Comparison of ENCODE assay signal across 8 mouse cellular contexts in the genomic region with DNA sequence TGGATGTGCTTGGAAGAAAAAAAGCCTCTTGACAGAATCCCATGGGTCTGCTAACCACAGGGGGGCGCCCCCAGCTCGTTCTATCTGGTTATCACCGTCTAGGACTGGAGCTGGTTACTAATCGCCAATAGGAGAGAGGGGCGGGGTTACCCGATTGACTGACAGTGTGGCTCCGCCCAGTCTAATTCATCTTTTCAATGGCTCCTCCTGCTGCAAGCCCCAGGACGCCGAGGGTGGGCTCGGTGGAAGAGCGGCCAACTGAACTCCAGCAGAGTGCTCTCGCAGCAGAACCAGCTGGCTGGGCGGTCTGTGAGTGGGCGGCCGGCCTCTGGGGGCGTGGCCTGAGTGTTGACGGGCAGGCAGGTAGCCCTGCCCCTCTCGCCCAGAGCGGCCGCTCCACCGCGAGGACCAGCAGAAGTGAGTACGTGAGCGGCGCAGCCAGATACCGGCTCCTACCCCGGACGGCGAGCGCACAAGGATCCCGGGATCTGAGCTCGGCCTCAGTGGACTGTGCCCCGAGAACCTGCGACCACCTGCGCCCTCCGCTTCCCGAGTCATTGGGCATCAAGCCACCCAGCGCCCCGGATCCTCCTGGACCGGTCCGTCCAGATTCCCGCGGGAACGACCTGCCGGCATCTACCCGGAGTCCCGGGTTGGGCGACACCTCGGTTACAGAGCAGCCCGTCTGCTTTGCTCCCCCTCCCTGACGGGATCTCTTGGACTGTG. TPM values are rescaled to one million over a fixed set of nuclear protein-coding genes. Genes with fewer than 3 reads are reported as not detected.
A peak's percentile ranks its signal among the peaks of the same experiment; 100 is the strongest.
DNase-seq lines count a peak whose midpoint lies in the region; ATAC-seq and TF ChIP-seq lines count a peak whose summit lies in the region.

A gene (plus strand): TSS at position 389 of the 726 bp plus-strand sequence.

- intact Hi-C loops in left cerebral cortex, adult 2 months (cut with DNase I) = loop anchor here (1.0 kb wide), 3 partner anchors 129 to 208 kb away; no protein-coding TSS in a partner anchor

- peak within 1 kb of the TSS; percentile 88 for H3K27ac ChIP-seq in left cerebral cortex, adult 2 months

- peak; percentile 85 for ATAC-seq in megakaryocyte, adult 5-6 weeks (ENCODE audit: poor library complexity, severe bottlenecking)

- H3K4me3 ChIP-seq in left cerebral cortex, adult 2 months = peak within 1 kb of the TSS; percentile 82

- DNase-seq in adrenal gland, adult 18-20 months (ENCODE audit: low spot score in 2 of 2) = peak; percentile 87 to 89
- DNase-seq in embryo, embryonic 10.5 days (ENCODE audit: low spot score) = peak; percentile 100
- DNase-seq in gastrocnemius, postnatal 10 days = peak; percentile 99
- peak; percentile 98 for DNase-seq in hindlimb bud, embryonic 11.5 days (ENCODE audit: extremely low spot score, low read depth, low spot score)
- DNase-seq in left cerebral cortex, adult 2 months (ENCODE audit: extremely low spot score in 1 of 2, low spot score in 2 of 2) = peak; percentile 96 to 99
- peak; percentile 99 to 100 for DNase-seq in right cerebral cortex, adult 2 months (ENCODE audit: low spot score in 2 of 2)
- peak; percentile 97 for DNase-seq in urinary bladder, postnatal 10 days (ENCODE audit: low spot score)

- peak; percentile 94 for TF ChIP-seq CTCF in left cerebral cortex, adult 2 months (IDR thresholded peaks at IDR 0.05)

RNA-seq across cellular contexts. Expression of the gene that starts here (rescaled TPM):
- under 1 TPM; 0.83 to 0.99 TPM for total RNA-seq in adrenal gland, adult 18-20 months (2021)
- total RNA-seq in gastrocnemius, postnatal 10 days (2021) = 10 to 100 TPM in 1 of 2 experiments, 1 to 10 TPM in 1; 6.1 to 11.8 TPM
- total RNA-seq in left cerebral cortex, adult 2 months (2021) = 10 to 100 TPM; 26.8 to 27.3 TPM
- total RNA-seq in megakaryocyte, adult 5-6 weeks (2015) = not detected in 2 replicates
- 0.16 TPM in 1 of 2 replicates, not detected in the other for total RNA-seq in megakaryocyte, adult 5-6 weeks (2017)

Comparison
In these comparisons a context has a peak if more than half of its experiments do, and no peak if none do; other contexts are left out.
1. Peak in every context shown above with its lines: DNase-seq, ATAC-seq, H3K4me3 ChIP-seq and H3K27ac ChIP-seq.
2. Peak in DNase-seq in adrenal gland, adult 18-20 months; RNA of the gene not detected or under 1 TPM.
3. Peak in ATAC-seq in megakaryocyte, adult 5-6 weeks; RNA of the gene not detected or under 1 TPM.